Mouse (Mus musculus): ENCODE data around the gene Slc13a1. TPM values are rescaled to one million over a fixed set of nuclear protein-coding genes. Genes with fewer than 3 reads are reported as not detected.
"Not testable (repeated sequence)": the region's sequence is repeated elsewhere in the genome, so short reads cannot be mapped to it uniquely, and the experiment has no call there.

Slc13a1 gene
- polyA plus RNA-seq (2015; fragmentation: Nextera tagmentation; extraction: Ambion mirVana): 0.18 and 0.23 TPM in 2 replicates

GRCm38 (mm10) chr6:24167734-24168327, at the start of gene Slc13a1:
Gene Slc13a1, minus strand, starts transcription at chr6:24168092.
- Histone ChIP-seq H3K9me3 (no peaks in the 10 kb centered on the region), H3K27me3 (no peaks in the 10 kb centered on the region), H3K4me2 (replicated peaks) (no peak within 1 kb of the TSS), H3K4me3 (no peak within 1 kb of the TSS), H3K9ac (replicated peaks) (no peak within 1 kb of the TSS), H3K27ac (replicated peaks) (no peak within 1 kb of the TSS), H3K36me3 (no peaks in the 10 kb centered on the region), H3K4me1 (peaks cover 4% of the 10 kb centered on the region; the same call in 1 of the 2 replicates)
- WGBS: 93% methylated on average over 5 of the region's 5 CpGs
- no peak for ATAC-seq (replicated peaks)

DNA sequence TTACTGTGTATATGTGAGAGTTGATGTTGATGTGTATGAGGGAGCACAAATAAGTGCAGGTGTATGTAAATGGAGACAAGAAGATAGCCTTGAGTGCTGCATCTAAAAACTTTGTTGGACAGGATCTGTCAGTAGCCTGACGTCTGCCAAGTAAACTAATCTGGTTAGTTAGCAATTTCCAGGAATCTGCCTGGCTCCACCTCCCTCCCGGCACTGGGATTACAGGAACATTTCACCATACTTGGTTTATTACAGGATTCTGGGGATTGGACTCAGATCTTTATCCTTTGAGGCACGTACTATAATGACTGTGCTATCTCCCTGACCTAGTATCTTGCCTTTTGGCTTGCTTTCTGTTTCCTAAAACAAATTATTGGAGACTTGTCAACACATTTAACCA, 40.0 kb upstream of the Slc13a1 start:
- H3K9me3 ChIP-seq: no peaks in the 10 kb centered on the region
- no peak for ATAC-seq (replicated peaks)
- no peak overlapping the region for H3K4me3 ChIP-seq
- no peaks in the 10 kb centered on the region for H3K27me3 ChIP-seq
- no peak overlapping the region for H3K27ac ChIP-seq (replicated peaks)
- WGBS: 69% methylated on average over 3 of the region's 3 CpGs
- H3K4me1 ChIP-seq: no peaks in the 10 kb centered on the region
- H3K4me2 ChIP-seq (replicated peaks): no peak overlapping the region
- no peaks in the 10 kb centered on the region for H3K36me3 ChIP-seq
- no peak overlapping the region for H3K9ac ChIP-seq (replicated peaks)

DNA sequence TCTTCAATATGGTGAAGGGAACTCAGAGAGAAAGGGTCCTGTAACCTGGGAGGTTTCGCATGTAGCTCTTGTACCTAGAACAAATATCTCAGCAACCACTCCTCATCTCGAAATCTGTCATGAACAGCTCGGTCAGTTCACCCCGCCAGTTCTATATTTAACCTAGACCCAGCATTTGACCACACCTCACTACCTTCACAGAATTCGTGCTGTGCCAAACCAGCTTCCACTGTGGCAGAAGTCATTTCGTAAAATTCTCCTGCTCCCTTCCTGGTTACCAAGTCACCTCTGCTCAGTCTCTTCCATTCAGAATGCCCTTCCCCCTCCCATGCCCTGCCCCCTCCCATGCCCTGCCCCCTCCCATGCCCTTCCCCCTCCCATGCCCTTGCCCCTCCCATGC, 34.3 kb upstream of the Slc13a1 start:
- H3K4me3 ChIP-seq: no peak overlapping the region
- H3K4me2 ChIP-seq (replicated peaks): no peak overlapping the region

GRCm38 (mm10) chr6:24200644-24201484, 33.0 kb upstream of the Slc13a1 start:
- WGBS: 15% methylated on average over 12 of the region's 12 CpGs
- no peaks in the 10 kb centered on the region for H3K27me3 ChIP-seq
- no peak overlapping the region for H3K9ac ChIP-seq (replicated peaks)
- H3K27ac ChIP-seq (replicated peaks): peak overlapping the region; percentile 63
- peaks cover 10% of the 10 kb centered on the region for H3K4me1 ChIP-seq
- peak; percentile 89 for ATAC-seq (replicated peaks)
- no peaks in the 10 kb centered on the region for H3K36me3 ChIP-seq
- no peaks in the 10 kb centered on the region for H3K9me3 ChIP-seq
- peak overlapping the region; percentile 26 for H3K4me2 ChIP-seq (replicated peaks)
- peak overlapping the region; percentile 3; the same call in 1 of the 2 replicates for H3K4me3 ChIP-seq

More for the DNA sequence above, 34.3 kb upstream of the Slc13a1 start:
- WGBS: 89% methylated on average over 6 of the region's 6 CpGs
- H3K27ac ChIP-seq (replicated peaks): no peak overlapping the region
- ATAC-seq (replicated peaks): no peak
- no peaks in the 10 kb centered on the region for H3K36me3 ChIP-seq
- H3K9me3 ChIP-seq: no peaks in the 10 kb centered on the region
- peaks cover 10% of the 10 kb centered on the region for H3K4me1 ChIP-seq
- H3K9ac ChIP-seq (replicated peaks): no peak overlapping the region
- H3K27me3 ChIP-seq: no peaks in the 10 kb centered on the region

GRCm38 (mm10) chr6:24197501-24198195, 29.8 kb upstream of the Slc13a1 start:
- not testable (repeated sequence) for H3K36me3 ChIP-seq; H3K9me3 ChIP-seq; H3K9ac ChIP-seq (replicated peaks); H3K27me3 ChIP-seq; H3K27ac ChIP-seq (replicated peaks); H3K4me2 ChIP-seq (replicated peaks); ATAC-seq (replicated peaks); H3K4me3 ChIP-seq
- 81% methylated on average over 10 of the region's 10 CpGs for WGBS
- H3K4me1 ChIP-seq: peaks cover 10% of the 10 kb centered on the region

- not testable (repeated sequence) for H3K4me3 ChIP-seq; H3K36me3 ChIP-seq; H3K4me1 ChIP-seq; H3K9ac ChIP-seq (replicated peaks); H3K27me3 ChIP-seq; H3K4me2 ChIP-seq (replicated peaks); H3K27ac ChIP-seq (replicated peaks); ATAC-seq (replicated peaks); H3K9me3 ChIP-seq
- WGBS: 19% methylated on average over 5 of the region's 5 CpGs
These were observed 28.5 kb upstream of the Slc13a1 start for GRCm38 (mm10) chr6:24196406-24196805.

DNA sequence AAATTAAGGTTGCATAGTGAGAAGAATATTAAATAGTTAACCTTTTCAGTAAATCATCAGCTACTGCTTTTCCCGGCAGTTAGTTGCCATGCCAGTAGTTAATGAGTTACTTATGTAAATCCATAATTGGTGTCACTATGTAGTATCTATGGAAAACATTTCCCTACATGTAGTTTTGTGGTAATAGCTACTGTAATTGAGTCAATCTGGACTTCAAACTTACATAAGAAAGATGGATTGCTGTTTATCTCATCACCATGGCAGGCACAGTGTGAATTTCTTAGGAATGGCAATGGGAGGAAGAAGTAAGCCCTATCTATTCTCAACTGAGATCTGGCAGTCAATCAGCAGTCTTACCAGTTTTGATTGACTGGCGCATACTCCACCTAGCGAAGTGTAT, 15.5 kb upstream of the Slc13a1 start:
- Histone ChIP-seq H3K4me3 (no peak overlapping the region), H3K9me3 (no peaks in the 10 kb centered on the region), H3K27me3 (no peaks in the 10 kb centered on the region), H3K4me2 (replicated peaks) (no peak overlapping the region), H3K36me3 (no peaks in the 10 kb centered on the region), H3K4me1 (no peaks in the 10 kb centered on the region), H3K27ac (replicated peaks) (no peak overlapping the region), H3K9ac (replicated peaks) (no peak overlapping the region)
- ATAC-seq (replicated peaks): no peak
- 79% methylated on average over 3 of the region's 3 CpGs for WGBS

DNA sequence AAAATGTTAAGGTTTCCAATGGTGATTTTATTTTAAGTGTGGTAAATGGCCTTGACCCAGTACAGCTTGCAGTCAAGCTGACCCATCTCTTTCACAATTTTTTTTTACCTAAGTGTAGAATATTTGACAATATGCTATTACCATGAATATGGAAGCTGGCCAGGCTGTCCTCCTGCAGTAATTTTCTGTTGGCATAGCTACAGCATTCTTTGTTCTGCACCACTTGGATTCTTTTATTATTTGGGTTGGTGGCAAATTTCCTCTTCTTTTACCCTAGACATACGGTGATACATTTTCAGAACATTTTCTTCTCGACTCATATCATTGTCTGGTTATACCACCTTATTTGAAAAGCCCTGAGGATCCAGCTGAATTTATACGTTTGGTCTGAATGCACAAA, 7.5 kb upstream of the Slc13a1 start:
- Histone ChIP-seq H3K9ac (replicated peaks) (no peak overlapping the region), H3K4me1 (no peaks in the 10 kb centered on the region), H3K9me3 (no peaks in the 10 kb centered on the region), H3K27me3 (no peaks in the 10 kb centered on the region), H3K27ac (replicated peaks) (no peak overlapping the region), H3K36me3 (no peaks in the 10 kb centered on the region), H3K4me3 (no peak overlapping the region), H3K4me2 (replicated peaks) (no peak overlapping the region)
- ATAC-seq (replicated peaks): no peak
- WGBS: 67% methylated on average over 3 of the region's 3 CpGs

GRCm38 (mm10) chr6:24173951-24174350, 6.1 kb upstream of the Slc13a1 start:
- no peaks in the 10 kb centered on the region for H3K9me3 ChIP-seq
- 0 out of 2 replicates have a peak, but pooled peaks have one; percentile 43 for ATAC-seq (replicated peaks)
- H3K9ac ChIP-seq (replicated peaks): no peak overlapping the region
- H3K27ac ChIP-seq (replicated peaks): no peak overlapping the region
- no peaks in the 10 kb centered on the region for H3K27me3 ChIP-seq
- H3K4me3 ChIP-seq: no peak overlapping the region
- H3K4me2 ChIP-seq (replicated peaks): no peak overlapping the region
- no peaks in the 10 kb centered on the region for H3K4me1 ChIP-seq
- H3K36me3 ChIP-seq: no peaks in the 10 kb centered on the region

DNA sequence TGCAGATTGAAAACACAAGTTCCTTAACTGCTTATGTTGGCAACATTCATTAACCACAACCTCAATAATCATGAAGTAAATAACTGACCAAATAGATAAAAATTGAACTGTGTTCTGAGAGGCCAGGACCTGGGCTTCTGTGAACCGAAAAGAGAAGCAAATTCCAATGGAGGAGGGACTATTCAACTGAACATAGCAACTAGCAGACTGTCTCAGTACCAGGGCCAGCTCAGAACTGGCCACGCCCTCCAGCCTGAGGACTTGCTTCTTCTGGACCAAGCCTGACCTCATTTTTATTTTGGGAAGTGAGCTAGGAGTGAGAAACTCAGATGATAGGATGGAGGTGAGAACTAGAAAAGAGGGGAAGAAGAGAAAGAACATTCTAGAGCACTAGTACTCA, 4.8 kb upstream of the Slc13a1 start:
- Histone ChIP-seq H3K4me3 (no peak overlapping the region), H3K27me3 (no peaks in the 10 kb centered on the region), H3K9ac (replicated peaks) (no peak overlapping the region), H3K4me1 (no peaks in the 10 kb centered on the region), H3K27ac (replicated peaks) (no peak overlapping the region), H3K36me3 (no peaks in the 10 kb centered on the region), H3K4me2 (replicated peaks) (no peak overlapping the region), H3K9me3 (no peaks in the 10 kb centered on the region)
- WGBS: 67% methylated on average over 2 of the region's 2 CpGs
- no peak for ATAC-seq (replicated peaks)

GRCm38 (mm10) chr6:24166772-24167171, 1.1 kb downstream of the Slc13a1 start:
- 91% methylated on average over 6 of the region's 6 CpGs for WGBS
- Histone ChIP-seq H3K4me1 (peaks cover 4% of the 10 kb centered on the region; the same call in 1 of the 2 replicates), H3K27ac (replicated peaks) (no peak overlapping the region), H3K4me2 (replicated peaks) (no peak overlapping the region), H3K36me3 (no peaks in the 10 kb centered on the region), H3K4me3 (no peak overlapping the region), H3K9me3 (no peaks in the 10 kb centered on the region), H3K9ac (replicated peaks) (no peak overlapping the region), H3K27me3 (no peaks in the 10 kb centered on the region)
- no peak for ATAC-seq (replicated peaks)

DNA sequence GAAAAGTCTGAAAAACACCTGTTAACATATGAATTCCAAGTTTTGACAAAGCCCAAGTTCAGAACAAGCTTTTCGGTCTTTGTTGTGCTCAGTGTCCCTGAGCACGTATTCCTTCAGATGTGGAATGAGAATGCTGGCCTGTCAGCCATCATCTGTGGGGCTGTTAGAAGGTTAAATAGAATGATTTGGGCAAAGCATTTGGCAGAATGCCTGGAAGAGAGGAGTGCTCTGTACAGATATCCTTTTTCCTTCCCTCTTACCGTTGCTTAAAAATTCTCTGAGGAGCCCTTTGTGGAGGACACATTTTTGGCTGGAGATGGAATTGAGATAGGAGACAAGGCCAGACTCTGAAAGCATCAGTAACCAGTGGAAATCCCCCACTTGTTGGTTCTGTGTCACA, 2.6 kb downstream of the Slc13a1 start:
- Histone ChIP-seq H3K4me2 (replicated peaks) (no peak overlapping the region), H3K9me3 (no peaks in the 10 kb centered on the region), H3K27me3 (no peaks in the 10 kb centered on the region), H3K9ac (replicated peaks) (no peak overlapping the region), H3K27ac (replicated peaks) (no peak overlapping the region), H3K36me3 (no peaks in the 10 kb centered on the region), H3K4me1 (peaks cover 4% of the 10 kb centered on the region; the same call in 1 of the 2 replicates), H3K4me3 (no peak overlapping the region)
- WGBS: 25% methylated on average over 3 of the region's 3 CpGs
- 0 out of 2 replicates have a peak, but pooled peaks have one; percentile 38 for ATAC-seq (replicated peaks)
